Mouse (Mus musculus) embryonic fibroblast, embryonic 13.5 days (primary cell): ENCODE results near the gene Gm28230.

Experiments
- CTCF ChIP-seq: IDR thresholded peaks from 2 replicates; pipeline ENCODE4 v1.5.1; 2011; ENCODE audit warnings: mild to moderate bottlenecking, control low read depth, low read length, moderate library complexity, borderline replicate concordance; ENCODE audit not compliant: insufficient read depth
- POLR2A ChIP-seq: IDR thresholded peaks from 2 replicates; pipeline ENCODE4 v1.6.1; 2011; ENCODE audit warnings: low read depth, mild to moderate bottlenecking, control low read depth, low read length, moderate library complexity

DNA sequence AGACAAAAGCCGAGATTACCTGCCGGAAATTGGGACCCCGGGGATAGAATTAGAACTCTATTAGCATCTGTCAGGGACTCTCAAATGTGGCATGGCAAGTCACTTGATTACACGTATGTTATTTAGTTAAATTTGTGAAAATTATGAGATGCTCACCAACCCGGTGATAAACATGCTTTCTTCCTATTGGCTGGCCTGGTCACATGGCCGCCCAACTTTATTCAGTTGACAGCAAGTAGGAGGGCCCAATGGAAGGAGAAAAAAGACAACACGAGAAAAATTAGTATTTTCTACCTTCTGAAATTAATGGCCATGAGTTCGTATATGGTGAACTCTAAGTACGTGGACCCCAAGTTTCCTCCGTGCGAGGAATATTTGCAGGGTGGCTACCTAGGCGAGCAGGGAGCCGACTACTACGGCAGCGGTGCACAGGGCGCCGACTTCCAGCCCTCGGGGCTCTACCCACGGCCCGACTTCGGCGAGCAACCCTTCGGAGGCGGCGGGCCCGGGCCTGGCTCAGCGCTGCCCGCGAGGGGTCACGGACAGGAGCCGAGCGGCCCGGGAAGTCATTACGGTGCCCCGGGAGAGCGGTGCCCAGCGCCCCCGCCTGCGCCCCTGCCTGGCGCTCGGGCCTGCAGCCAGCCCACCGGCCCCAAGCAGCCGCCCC, 578 bp downstream of the Gm28230 start:
- no peak for TF ChIP-seq POLR2A
- TF ChIP-seq CTCF, result no peak
